Mouse (Mus musculus): Measurements from ENCODE around the gene Glra1. TPM values are rescaled to one million over a fixed set of nuclear protein-coding genes. Genes with fewer than 3 reads are reported as not detected.
"Not testable (repeated sequence)": the region's sequence is repeated elsewhere in the genome, so short reads cannot be mapped to it uniquely, and the experiment has no call there.

The Glra1 gene
- not detected for total RNA-seq (2018; cell fraction: chromatin; rRNA removed)
- not detected for total RNA-seq (2018; cell fraction: cytosol; rRNA removed)
- not detected for total RNA-seq (2018; cell fraction: nucleus; rRNA removed)
- not detected in 3 replicates for polyA plus RNA-seq (2018)

DNA sequence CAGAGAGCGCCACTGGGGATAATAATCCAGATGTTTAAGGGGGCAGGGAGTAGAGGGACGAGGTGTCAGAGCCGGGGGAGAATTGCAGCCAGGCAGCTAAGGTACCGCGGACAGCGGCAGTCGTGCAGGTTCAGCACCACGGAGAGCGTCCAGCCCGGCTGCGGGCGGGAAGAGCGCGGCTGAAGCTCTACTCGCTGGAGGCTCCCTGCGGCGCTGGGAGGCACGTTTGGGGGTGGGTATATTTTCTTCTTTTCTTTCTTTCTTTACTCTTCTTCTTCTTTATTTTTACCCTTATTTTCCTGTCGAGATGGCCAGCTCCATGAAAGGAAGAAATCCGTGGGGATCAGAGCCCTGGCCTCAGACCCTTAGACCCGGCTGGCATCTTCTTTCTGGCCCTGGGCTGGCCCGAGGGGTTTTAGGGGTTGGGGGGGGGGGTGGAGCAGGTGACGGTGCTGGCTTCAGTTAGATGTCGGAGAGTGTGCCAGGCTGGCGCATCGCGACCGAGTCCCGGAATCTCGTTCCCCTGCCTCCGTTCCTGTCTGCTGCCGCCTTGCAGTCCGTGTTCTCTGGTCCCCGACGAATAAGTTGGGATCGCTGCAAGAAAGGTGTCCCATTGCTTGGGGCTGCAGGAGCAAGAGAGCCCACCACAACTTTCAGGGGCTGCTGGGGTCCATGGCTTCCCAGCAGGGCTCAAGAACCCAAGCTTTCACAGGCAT is at the start of gene Glra1:
Gene Glra1, minus strand, starts transcription at position 391 of the 716 bp plus-strand sequence.
- Histone ChIP-seq H3K4me3 (ENCODE audit: inconsistent target) (no peak within 1 kb of the TSS), H3K36me3 (ENCODE audit: inconsistent target) (no peaks in the 10 kb centered on the region), H3K79me2 (ENCODE audit: inconsistent target) (no peaks in the 10 kb centered on the region), H3K27ac (no peak within 1 kb of the TSS)
- 5% methylated on average over 36 of the region's 36 CpGs for whole genome bisulfite sequencing (ENCODE audit: missing documents)

DNA sequence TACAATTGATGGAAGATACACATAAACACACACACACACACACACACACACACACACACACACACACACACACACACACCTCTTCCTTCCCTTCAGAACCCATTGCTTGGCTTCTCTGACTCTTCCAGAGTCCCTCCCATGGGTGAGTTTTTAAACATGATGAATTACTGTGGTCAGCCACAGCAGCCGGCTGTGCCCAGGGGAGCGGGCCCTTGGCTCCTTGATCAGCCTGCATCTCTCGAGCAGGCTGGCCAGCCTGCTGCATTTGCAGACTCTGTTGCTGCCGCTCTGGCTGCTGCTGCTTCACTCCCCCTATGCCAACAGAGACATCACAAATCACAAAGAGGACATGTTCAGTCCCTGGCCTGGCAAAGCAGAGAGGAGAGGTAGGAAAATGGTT is 29.0 kb upstream of the Glra1 start:
- WGBS (ENCODE audit: missing documents) = 8% methylated on average over 4 of the region's 4 CpGs
- Histone ChIP-seq H3K27ac (no peak overlapping the region), H3K79me2 (ENCODE audit: inconsistent target) (no peaks in the 10 kb centered on the region), H3K4me3 (ENCODE audit: inconsistent target) (no peak overlapping the region), H3K36me3 (ENCODE audit: inconsistent target) (no peaks in the 10 kb centered on the region)

DNA sequence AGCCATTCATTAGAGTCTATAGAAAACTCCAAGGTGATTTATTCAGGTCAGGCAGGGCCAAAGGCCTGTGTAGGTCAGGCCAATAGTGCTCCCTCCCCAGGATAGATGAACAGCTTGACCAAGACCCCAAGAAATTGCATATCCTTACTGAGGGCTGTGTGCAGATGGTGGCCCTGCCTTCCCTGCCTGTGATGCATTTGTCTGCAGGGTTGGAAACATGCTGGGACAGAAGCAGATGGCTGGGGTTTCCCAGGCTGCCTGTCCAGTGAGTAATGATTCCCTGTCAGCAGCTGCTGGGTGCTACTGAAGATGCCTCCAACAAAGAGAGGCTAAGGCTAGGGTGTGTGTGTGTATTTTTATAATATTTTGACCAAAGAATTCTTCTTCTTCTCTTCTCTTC is 25.9 kb upstream of the Glra1 start:
- Histone ChIP-seq H3K36me3 (ENCODE audit: inconsistent target) (no peaks in the 10 kb centered on the region), H3K27ac (no peak overlapping the region), H3K79me2 (ENCODE audit: inconsistent target) (no peaks in the 10 kb centered on the region), H3K4me3 (ENCODE audit: inconsistent target) (no peak overlapping the region)

DNA sequence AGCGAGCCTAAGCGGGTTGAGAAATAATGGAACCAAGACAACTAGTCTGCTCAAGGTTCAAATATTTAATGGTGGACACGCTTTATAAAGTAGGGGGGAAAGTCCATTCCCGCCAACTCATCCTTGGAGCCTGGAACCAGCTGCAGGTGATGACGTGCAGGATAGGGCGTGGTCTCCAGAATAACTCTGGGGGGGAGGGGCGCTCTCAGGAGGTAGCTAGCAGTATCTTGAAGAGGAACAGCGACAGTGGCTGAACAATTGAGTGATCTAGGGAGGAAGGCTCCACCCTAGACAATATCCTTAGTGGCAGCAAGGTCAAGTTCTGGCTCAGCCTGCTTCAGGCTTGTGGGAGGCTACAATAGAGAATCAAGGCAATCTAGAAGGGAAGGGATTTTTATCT is 6.6 kb upstream of the Glra1 start:
- H3K27ac ChIP-seq; H3K79me2 ChIP-seq (ENCODE audit: inconsistent target); H3K36me3 ChIP-seq (ENCODE audit: inconsistent target); H3K4me3 ChIP-seq (ENCODE audit: inconsistent target): not testable (repeated sequence)
- 66% methylated on average over 8 of the region's 8 CpGs for WGBS (ENCODE audit: missing documents)

DNA sequence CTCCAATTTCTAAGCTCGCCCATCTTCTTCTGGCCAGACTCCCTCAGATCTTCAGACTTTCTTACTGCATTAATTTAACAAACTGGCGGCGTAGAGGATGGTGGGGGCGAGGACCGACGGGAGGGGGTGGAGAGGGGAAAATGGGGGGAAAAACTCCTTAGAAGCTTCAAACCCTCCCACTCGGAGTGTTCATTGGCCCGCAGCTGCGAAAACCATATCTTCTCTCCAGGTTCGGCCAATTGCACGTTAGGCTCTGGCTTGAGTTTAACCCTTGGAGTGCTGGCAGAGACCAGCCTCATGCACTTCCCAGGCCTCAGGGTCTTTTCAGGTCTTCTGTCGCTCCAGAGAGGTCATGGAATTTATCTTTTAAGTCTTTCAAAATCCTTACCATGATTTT is 524 bp upstream of the Glra1 start:
- Histone ChIP-seq H3K79me2 (ENCODE audit: inconsistent target) (no peaks in the 10 kb centered on the region), H3K27ac (no peak overlapping the region), H3K4me3 (ENCODE audit: inconsistent target) (no peak overlapping the region), H3K36me3 (ENCODE audit: inconsistent target) (no peaks in the 10 kb centered on the region)
- 5% methylated on average over 12 of the region's 12 CpGs for WGBS (ENCODE audit: missing documents)

DNA sequence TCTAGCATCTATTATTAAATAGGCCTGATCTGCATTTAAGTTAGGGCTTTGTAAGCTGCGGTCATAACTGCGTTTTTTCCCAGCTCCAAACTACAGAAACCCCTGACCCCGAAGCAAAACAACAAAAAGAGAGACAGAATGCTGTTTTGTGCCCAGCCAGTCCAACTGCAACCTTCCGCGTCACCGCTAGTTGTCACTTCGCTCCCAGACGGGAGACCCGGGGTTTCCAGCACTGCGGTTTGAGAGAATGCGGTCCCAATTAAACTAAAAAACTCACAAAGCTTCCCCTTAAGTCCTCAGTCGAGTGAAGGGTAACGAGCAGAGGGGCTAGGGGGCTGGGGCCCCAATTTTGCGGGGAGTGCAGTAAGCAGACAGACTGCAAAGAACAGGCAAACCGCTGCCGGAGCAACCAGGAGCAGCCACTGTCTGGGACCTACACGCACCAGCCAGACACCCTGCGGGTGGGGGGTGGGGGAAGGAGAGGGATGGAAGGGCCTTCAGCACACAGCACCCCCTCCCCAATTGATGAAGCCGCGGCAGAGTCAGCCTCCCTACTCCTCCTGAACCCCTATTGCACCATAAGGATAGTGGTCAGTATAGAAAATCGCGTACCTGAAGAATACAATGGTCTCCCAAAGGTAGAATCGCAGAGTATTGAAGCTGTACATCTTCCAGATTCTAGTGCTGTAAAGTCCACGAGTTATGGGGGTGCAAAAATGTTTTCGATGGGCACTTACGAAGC is 761 bp downstream of the Glra1 start:
- Histone ChIP-seq H3K27ac (no peak overlapping the region), H3K36me3 (ENCODE audit: inconsistent target) (no peaks in the 10 kb centered on the region), H3K4me3 (ENCODE audit: inconsistent target) (no peak overlapping the region), H3K79me2 (ENCODE audit: inconsistent target) (no peaks in the 10 kb centered on the region)
- 12% methylated on average over 24 of the region's 26 CpGs for WGBS (ENCODE audit: missing documents)

DNA sequence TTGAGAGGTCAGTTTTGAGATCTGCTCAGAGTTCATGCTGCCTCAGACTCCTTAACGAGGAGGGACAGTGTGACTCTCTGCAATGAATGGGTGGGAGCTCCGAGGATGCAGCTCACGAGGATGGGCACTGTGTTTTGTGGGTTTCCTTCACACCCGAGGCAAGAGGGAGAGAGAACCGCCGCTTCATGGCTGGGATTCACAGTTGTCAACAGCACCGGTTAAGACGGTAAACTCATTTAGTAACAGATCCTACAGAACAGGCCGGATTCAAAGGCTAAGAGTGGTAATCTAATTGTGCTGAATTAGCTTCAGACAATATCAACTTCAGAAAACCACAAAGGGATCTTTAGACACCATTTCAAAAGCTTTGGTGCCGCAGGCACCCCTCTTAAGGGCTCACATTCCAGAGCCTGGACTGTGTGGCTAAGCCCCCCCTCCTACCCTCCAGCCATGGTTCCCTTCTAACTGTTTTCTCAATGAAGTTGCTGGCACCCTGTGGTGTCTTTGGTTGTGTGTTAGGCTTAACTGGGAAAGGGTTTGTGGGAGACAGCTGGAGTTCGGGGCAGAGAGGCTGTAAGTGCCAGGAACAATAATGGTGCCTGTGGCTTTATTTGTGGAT is 6.4 kb downstream of the Glra1 start:
- H3K79me2 ChIP-seq (ENCODE audit: inconsistent target) = no peaks in the 10 kb centered on the region
- H3K27ac ChIP-seq = no peak overlapping the region
- H3K36me3 ChIP-seq (ENCODE audit: inconsistent target) = no peaks in the 10 kb centered on the region
- 24% methylated on average over 11 of the region's 11 CpGs for WGBS (ENCODE audit: missing documents)
- H3K4me3 ChIP-seq (ENCODE audit: inconsistent target) = no peak overlapping the region

DNA sequence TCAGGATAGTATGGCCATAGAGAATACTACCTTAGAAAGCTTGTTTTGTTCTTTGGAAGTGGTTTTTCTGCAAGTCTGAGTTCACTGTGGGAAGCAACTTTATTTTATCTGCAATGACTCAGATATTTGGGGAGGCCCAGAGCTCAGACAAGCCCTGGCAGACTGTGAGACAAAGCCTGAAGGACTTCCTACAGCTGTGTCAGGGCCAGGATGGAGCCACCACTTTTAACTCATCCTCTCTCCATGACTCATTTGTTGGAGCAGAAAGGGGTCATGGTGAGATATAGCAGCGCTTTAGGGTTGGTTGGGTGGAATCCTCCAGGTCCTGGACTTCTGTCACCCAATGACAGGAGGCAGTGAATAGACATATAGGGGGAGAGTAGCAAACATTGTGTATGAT is 12.3 kb downstream of the Glra1 start:
- Histone ChIP-seq H3K79me2 (ENCODE audit: inconsistent target) (no peaks in the 10 kb centered on the region), H3K27ac (no peak overlapping the region), H3K36me3 (ENCODE audit: inconsistent target) (no peaks in the 10 kb centered on the region), H3K4me3 (ENCODE audit: inconsistent target) (no peak overlapping the region)
- WGBS (ENCODE audit: missing documents) = 87% methylated on average over 1 of the region's 1 CpGs

DNA sequence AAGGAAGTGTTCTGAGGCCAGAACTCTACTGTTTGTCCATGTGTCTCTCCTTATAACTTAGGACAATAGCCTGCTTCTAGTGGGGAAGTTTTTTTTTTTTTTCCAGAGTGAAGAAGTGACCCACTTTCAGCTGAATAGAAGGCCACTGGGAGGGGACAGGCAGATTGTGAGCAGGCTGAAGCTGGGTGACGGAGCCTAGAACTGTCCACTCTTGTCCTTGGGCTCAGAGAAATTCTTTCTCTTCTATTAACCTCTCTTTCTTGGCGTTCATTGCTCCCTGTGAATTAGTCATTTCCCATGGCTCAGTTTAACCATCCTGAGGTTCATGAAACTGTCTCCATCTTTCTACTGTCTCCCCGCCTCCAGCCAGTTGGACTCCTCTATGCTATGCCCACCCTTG is 13.6 kb downstream of the Glra1 start:
- 91% methylated on average over 3 of the region's 3 CpGs for WGBS (ENCODE audit: missing documents)

DNA sequence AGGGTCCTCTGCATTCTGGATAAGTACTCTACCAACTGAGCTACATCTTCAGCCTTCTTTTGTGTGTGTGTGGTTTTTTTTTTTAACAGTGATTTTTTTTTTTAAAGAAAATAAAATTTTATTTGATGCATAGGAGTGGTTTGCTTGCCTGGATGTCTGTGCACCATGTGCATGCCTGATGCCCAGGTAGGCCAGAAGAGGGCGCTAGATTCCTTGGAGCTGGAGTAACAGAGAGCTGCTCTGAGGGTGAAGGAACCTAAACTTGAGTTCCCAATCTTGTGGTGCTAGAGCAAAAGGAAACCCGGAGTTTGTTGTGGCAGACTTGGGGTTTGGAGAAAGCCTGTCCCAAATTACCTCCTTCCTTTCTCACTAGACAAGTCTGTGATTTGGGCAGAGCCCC is 16.8 kb downstream of the Glra1 start:
- WGBS (ENCODE audit: missing documents) = 54% methylated on average over 2 of the region's 2 CpGs
- Histone ChIP-seq H3K79me2 (ENCODE audit: inconsistent target) (no peaks in the 10 kb centered on the region), H3K4me3 (ENCODE audit: inconsistent target) (no peak overlapping the region), H3K36me3 (ENCODE audit: inconsistent target) (no peaks in the 10 kb centered on the region), H3K27ac (no peak overlapping the region)

More for the DNA sequence above, 13.6 kb downstream of the Glra1 start:
- Histone ChIP-seq H3K79me2 (ENCODE audit: inconsistent target) (no peaks in the 10 kb centered on the region), H3K36me3 (ENCODE audit: inconsistent target) (no peaks in the 10 kb centered on the region), H3K27ac (no peak overlapping the region), H3K4me3 (ENCODE audit: inconsistent target) (no peak overlapping the region)

DNA sequence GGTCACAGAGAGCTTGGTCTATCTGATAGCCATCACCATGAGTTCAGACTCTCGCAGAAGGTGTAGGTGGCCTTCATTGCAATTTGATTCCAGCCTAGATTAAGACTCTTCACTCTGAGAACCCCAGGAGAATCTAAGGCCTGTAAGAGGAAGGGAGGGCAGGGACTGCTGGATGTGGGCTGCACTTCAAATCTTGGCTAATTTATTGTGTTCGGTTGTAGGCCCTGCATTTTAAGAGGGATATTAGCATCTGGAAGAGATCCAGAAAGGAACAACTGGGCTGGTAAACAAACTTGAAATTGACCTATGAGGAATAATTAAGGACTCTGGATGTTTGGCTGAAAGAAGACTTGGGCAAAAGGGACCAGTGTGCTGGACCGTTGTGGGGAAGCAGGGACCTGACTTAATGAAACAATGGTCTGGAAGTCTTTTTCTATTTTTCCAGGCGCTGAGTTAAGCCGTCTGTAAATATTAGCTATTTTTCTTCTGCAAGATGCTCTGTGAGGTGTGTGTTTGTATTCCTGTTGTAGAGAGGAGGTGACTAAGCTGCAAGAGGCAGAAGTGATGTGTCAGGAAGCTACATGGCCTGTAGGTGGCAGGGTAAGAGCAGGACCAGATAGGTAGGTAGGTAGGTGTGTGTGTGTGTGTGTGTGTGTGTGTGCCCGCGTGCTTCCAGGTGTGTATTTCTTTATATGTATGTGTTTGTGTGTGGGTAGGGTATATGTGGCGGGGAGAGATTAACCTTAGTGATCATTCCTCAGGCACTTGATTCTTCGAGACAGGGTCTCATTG is 18.4 kb downstream of the Glra1 start:
- Histone ChIP-seq H3K79me2 (ENCODE audit: inconsistent target) (no peaks in the 10 kb centered on the region), H3K27ac (no peak overlapping the region), H3K36me3 (ENCODE audit: inconsistent target) (no peaks in the 10 kb centered on the region), H3K4me3 (ENCODE audit: inconsistent target) (no peak overlapping the region)
- WGBS (ENCODE audit: missing documents) = 86% methylated on average over 9 of the region's 9 CpGs

DNA sequence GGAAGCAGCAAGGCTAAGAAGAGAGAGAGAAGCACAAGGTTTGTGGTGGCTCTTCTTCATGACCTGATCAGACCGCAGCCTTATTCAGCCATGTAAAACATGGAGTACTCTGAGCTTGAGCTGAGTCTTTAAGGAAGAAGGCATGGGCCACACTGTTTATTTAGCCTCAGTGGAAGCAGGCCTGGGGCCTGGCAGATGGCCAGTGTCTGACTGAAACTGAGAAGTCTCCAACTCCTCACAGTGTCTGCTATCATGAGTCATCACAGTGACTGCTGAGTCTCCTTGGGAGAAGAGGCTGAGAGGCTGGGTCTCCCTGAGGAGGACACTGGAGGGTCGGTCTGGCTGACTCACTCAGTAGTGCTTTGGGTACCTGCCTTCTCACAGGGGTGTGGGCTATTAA is 33.6 kb downstream of the Glra1 start:
- WGBS (ENCODE audit: missing documents) = 63% methylated on average over 2 of the region's 2 CpGs
- Histone ChIP-seq H3K36me3 (ENCODE audit: inconsistent target) (no peaks in the 10 kb centered on the region), H3K79me2 (ENCODE audit: inconsistent target) (no peaks in the 10 kb centered on the region), H3K27ac (no peak overlapping the region), H3K4me3 (ENCODE audit: inconsistent target) (no peak overlapping the region)

DNA sequence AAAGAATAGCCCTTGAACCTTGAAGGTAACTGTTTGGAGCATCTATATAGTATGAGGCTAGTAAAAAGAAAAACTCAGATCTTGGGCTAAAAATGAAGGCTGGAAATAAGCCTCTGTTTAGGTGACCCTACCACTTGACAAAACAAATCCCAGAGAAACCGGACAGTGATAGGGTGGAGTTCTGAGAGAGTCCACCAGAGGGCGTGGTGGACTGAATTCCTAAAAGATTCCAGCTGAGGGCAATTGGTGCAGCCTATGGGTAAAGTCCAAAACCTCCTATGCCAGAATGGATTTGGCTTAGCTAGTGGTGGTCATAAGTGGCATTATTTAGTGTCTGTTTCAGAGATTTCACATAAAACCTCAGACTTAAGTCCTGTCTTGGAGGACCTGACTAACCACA is 36.9 kb downstream of the Glra1 start:
- 38% methylated on average over 2 of the region's 2 CpGs for WGBS (ENCODE audit: missing documents)
- Histone ChIP-seq H3K4me3 (ENCODE audit: inconsistent target) (no peak overlapping the region), H3K27ac (no peak overlapping the region), H3K36me3 (ENCODE audit: inconsistent target) (no peaks in the 10 kb centered on the region), H3K79me2 (ENCODE audit: inconsistent target) (no peaks in the 10 kb centered on the region)

DNA sequence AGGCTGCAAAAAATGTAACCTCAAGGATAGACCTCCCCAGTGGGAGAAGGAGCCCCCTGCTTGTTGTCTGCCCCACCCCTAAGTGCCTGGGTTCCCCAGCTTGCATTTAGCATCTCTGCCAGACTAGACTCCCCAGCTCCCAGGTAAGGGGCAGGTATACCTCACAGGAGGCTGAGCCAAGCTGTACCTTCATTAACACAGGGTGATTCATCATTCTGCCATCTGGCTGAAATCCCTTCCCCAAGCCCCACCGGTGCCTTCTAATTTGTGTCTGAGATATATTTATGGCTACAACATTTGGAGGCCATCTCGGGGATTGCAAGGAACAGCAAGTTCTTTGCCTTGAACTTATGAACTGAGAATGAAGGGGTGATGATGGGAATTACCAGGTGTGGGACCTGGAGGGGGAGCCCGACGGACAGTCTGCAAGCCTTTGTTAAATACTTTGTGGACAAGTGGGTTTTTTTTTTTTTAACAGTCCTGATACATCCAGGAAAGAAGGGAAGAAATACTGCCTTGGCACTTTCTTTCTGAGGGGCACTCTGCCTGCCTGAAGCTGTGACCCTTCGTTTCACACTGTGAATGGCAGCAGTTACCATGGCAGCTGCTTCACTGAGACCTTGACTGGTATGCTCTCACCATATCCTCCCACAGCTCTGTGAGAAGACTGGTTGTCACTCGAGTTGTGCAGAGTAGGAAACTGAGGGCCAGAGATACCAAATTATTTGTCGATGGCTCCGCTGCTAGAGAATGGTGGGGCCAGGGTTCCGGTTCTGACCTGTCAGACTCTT is 41.5 kb downstream of the Glra1 start:
- Histone ChIP-seq H3K36me3 (ENCODE audit: inconsistent target) (no peaks in the 10 kb centered on the region), H3K4me3 (ENCODE audit: inconsistent target) (no peak overlapping the region), H3K27ac (no peak overlapping the region), H3K79me2 (ENCODE audit: inconsistent target) (no peaks in the 10 kb centered on the region)
- WGBS (ENCODE audit: missing documents) = 72% methylated on average over 9 of the region's 9 CpGs

All from macrophage (primary cell).